Mouse (Mus musculus) CH12.LX (cell line): ENCODE data around the gene Selplg.
A peak's percentile ranks its signal among the peaks of the same experiment; 100 is the strongest.

ENCODE experiments used
- CHD1 ChIP-seq: IDR thresholded peaks from 2 replicates; pipeline ENCODE4 v1.6.1; 2012; ENCODE audit warnings: low read depth, low read length, improper control_type of control experiment, inconsistent platforms
- CHD2 ChIP-seq: IDR thresholded peaks from 2 replicates; pipeline ENCODE4 v1.6.1; 2011; ENCODE audit warnings: low read length, improper control_type of control experiment
- CTCF ChIP-seq, 2 experiments: IDR thresholded peaks in 1 of 2; conservative IDR thresholded peaks in 1 of 2; 2 replicates each; pipeline ENCODE4 v1.5.1; 2011 to 2012; ENCODE audit warnings: low read depth in 2 of 2, low read length in 2 of 2, improper control_type of control experiment in 1 of 2, inconsistent platforms in 1 of 2, mild to moderate bottlenecking in 1 of 2, moderate library complexity in 1 of 2
- E2F4 ChIP-seq: IDR thresholded peaks from 2 replicates; pipeline ENCODE4 v1.6.1; 2011; ENCODE audit warnings: low read depth, low read length, improper control_type of control experiment; ENCODE audit not compliant: insufficient replicate concordance
- EP300 ChIP-seq: IDR thresholded peaks from 2 replicates; pipeline ENCODE4 v1.6.1; 2011; ENCODE audit warnings: low read length, improper control_type of control experiment
- GABPA ChIP-seq: IDR thresholded peaks from 2 replicates; pipeline ENCODE4 v1.6.1; 2012; ENCODE audit warnings: low read depth, low read length, improper control_type of control experiment, inconsistent platforms; ENCODE audit not compliant: insufficient replicate concordance
- MXI1 ChIP-seq: IDR thresholded peaks from 2 replicates; pipeline ENCODE4 v1.6.1; 2011; ENCODE audit warnings: mild to moderate bottlenecking, low read depth, low read length, improper control_type of control experiment
- MYC ChIP-seq: IDR thresholded peaks from 2 replicates; pipeline ENCODE4 v1.6.1; 2011; ENCODE audit warnings: low read depth, mild to moderate bottlenecking, improper control_type of control experiment, low read length
- POLR2A ChIP-seq: IDR thresholded peaks from 2 replicates; pipeline ENCODE4 v1.6.1; 2011; ENCODE audit warnings: low read depth, mild to moderate bottlenecking, improper control_type of control experiment, low read length
- POLR2AphosphoS2 ChIP-seq: IDR thresholded peaks from 2 replicates; pipeline ENCODE4 v1.6.1; 2011; ENCODE audit warnings: low read depth, low read length, improper control_type of control experiment
- RAD21 ChIP-seq: IDR thresholded peaks from 2 replicates; pipeline ENCODE4 v1.6.1; 2011; ENCODE audit warnings: low read depth, mild to moderate bottlenecking, low read length, improper control_type of control experiment, moderate library complexity
- SIN3A ChIP-seq: IDR thresholded peaks from 2 replicates; pipeline ENCODE4 v1.6.1; 2012; ENCODE audit warnings: low read length, improper control_type of control experiment, inconsistent platforms
- USF1 ChIP-seq: IDR thresholded peaks from 2 replicates; pipeline ENCODE4 v1.6.1; 2014; ENCODE audit warnings: low read depth, mild to moderate bottlenecking, inconsistent platforms, low read length, improper control_type of control experiment
- ZMIZ1 ChIP-seq: IDR thresholded peaks from 2 replicates; pipeline ENCODE4 v1.6.1; 2012; ENCODE audit warnings: low read depth, mild to moderate bottlenecking, inconsistent platforms, low read length, improper control_type of control experiment

GRCm38 (mm10) chr5:113804395-113804966 lies 28.0 kb downstream of the Selplg start:
- TF ChIP-seq CTCF (conservative IDR thresholded peaks at IDR 0.05 in 1 of 2, IDR thresholded peaks at IDR 0.05 in 1 of 2; ENCODE audit: low read depth in 2 of 2, low read length in 2 of 2), result peak in 1 of 2 experiments; percentile 37; a peak in 2 of 4 replicates
- TF ChIP-seq POLR2A, result no peak
- no peak for TF ChIP-seq EP300
- TF ChIP-seq CHD1, result no peak
- no peak for TF ChIP-seq MYC
- TF ChIP-seq CHD2, result no peak
- TF ChIP-seq SIN3A, result no peak
- TF ChIP-seq RAD21, result peak; percentile 46
- TF ChIP-seq MXI1, result no peak
- no peak for TF ChIP-seq USF1
- TF ChIP-seq GABPA, result no peak
- no peak for TF ChIP-seq E2F4
- no peak for TF ChIP-seq POLR2AphosphoS2
- no peak for TF ChIP-seq ZMIZ1
